Mouse (Mus musculus): ENCODE data around the gene Itpr1.
"Not testable (repeated sequence)": the region's sequence is repeated elsewhere in the genome, so short reads cannot be mapped to it uniquely, and the experiment has no call there.

The Itpr1 gene

GRCm38 (mm10) chr6:108549495-108549935, 336.6 kb downstream of the Itpr1 start:
- no peak for DNase-seq (ENCODE audit: low spot score)

- no peak for DNase-seq (ENCODE audit: low spot score)
These were observed 339.1 kb downstream of the Itpr1 start for GRCm38 (mm10) chr6:108551725-108552620.

- DNase-seq (ENCODE audit: low spot score), result no peak
These were observed 340.1 kb downstream of the Itpr1 start for GRCm38 (mm10) chr6:108553013-108553412.

- DNase-seq (ENCODE audit: low spot score), result no peak
These were observed 340.6 kb downstream of the Itpr1 start for GRCm38 (mm10) chr6:108553536-108553935.

- DNase-seq (ENCODE audit: low spot score), result no peak
These were observed 341.5 kb downstream of the Itpr1 start for GRCm38 (mm10) chr6:108554389-108554788.

GRCm38 (mm10) chr6:108554878-108555277, 342.0 kb downstream of the Itpr1 start:
- no peak for DNase-seq (ENCODE audit: low spot score)

- no peak for DNase-seq (ENCODE audit: low spot score)
These were observed 344.9 kb downstream of the Itpr1 start for GRCm38 (mm10) chr6:108557576-108558322.

- not testable (repeated sequence) for DNase-seq (ENCODE audit: low spot score)
These were observed 346.3 kb downstream of the Itpr1 start for GRCm38 (mm10) chr6:108559226-108559625.

- no peak for DNase-seq (ENCODE audit: low spot score)
These were observed 350.1 kb downstream of the Itpr1 start for GRCm38 (mm10) chr6:108562971-108563370.

- DNase-seq (ENCODE audit: low spot score), result not testable (repeated sequence)
These were observed 352.6 kb downstream of the Itpr1 start for GRCm38 (mm10) chr6:108565447-108565846.

- DNase-seq (ENCODE audit: low spot score), result no peak
These were observed 353.7 kb downstream of the Itpr1 start for GRCm38 (mm10) chr6:108566549-108566948.

- no peak for DNase-seq (ENCODE audit: low spot score)
These were observed 356.7 kb downstream of the Itpr1 start for GRCm38 (mm10) chr6:108569460-108570187.

GRCm38 (mm10) chr6:108570351-108571041, 357.6 kb downstream of the Itpr1 start:
- DNase-seq (ENCODE audit: low spot score), result no peak

- peak; percentile 39 for DNase-seq (ENCODE audit: low spot score)
These were observed 358.2 kb downstream of the Itpr1 start for GRCm38 (mm10) chr6:108571042-108571590.

GRCm38 (mm10) chr6:108572646-108573045, 359.8 kb downstream of the Itpr1 start:
- no peak for DNase-seq (ENCODE audit: low spot score)

- DNase-seq (ENCODE audit: low spot score), result no peak
These were observed 364.2 kb downstream of the Itpr1 start for GRCm38 (mm10) chr6:108577056-108577455.

GRCm38 (mm10) chr6:108588426-108588825, 375.5 kb downstream of the Itpr1 start:
- no peak for DNase-seq (ENCODE audit: low spot score)

GRCm38 (mm10) chr6:108592227-108592626, 379.3 kb downstream of the Itpr1 start:
- no peak for DNase-seq (ENCODE audit: low spot score)

GRCm38 (mm10) chr6:108592636-108593035, 379.7 kb downstream of the Itpr1 start:
- no peak for DNase-seq (ENCODE audit: low spot score)

GRCm38 (mm10) chr6:108594171-108594841, 381.4 kb downstream of the Itpr1 start:
- no peak for DNase-seq (ENCODE audit: low spot score)

GRCm38 (mm10) chr6:108598691-108599090, 385.8 kb downstream of the Itpr1 start:
- DNase-seq (ENCODE audit: low spot score), result no peak

Data from urinary bladder, postnatal 10 days (tissue).